Mouse (Mus musculus) liver, embryonic 14.5 days (tissue): ENCODE data around the gene Smarcd2.

Experiments
- CTCF ChIP-seq: IDR thresholded peaks from 2 replicates; pipeline ENCODE4 v1.5.1; 2016; ENCODE audit warnings: antibody characterized with exemption, low read depth, control low read depth
- EP300 ChIP-seq: IDR thresholded peaks from 2 replicates; pipeline ENCODE4 v1.6.1; 2016; ENCODE audit warnings: antibody characterized with exemption, low read depth

GRCm38 (mm10) chr11:106267871-106268270 is 4.9 kb downstream of the Smarcd2 start:
- no peak for TF ChIP-seq CTCF
- TF ChIP-seq EP300, result no peak
